Comparison of ENCODE assay signal across 25 mouse cellular contexts in genomic region chr11:93719141-93719540, GRCm38 (mm10).
"Had no signal": no experiment of that assay in that cellular context is flagged by ENCODE, and none has a peak within 500 bp of the region (broad histone marks: within the 10 kb centered on the region; RNA-seq: fewer than 3 reads in every experiment).

No protein-coding gene starts in this region.

- DNase-seq: gastrocnemius, postnatal 14 days; gastrocnemius, postnatal 36 days; heart, adult 18-20 months; heart, postnatal 14 days; heart, postnatal 36 days; kidney, adult 11 months; kidney, adult 2 months; kidney, adult 9 months; kidney, postnatal 14 days; kidney, postnatal 36 days; layer of hippocampus, adult 9-11 months; layer of hippocampus, postnatal 36 days; left cerebral cortex, postnatal 4 days had no signal

- H3K4me1 ChIP-seq: heart, embryonic 13.5 days; heart, embryonic 15.5 days; hindbrain, embryonic 13.5 days; hindbrain, embryonic 15.5 days; kidney, embryonic 15.5 days; limb, embryonic 13.5 days; limb, embryonic 15.5 days; liver, embryonic 12.5 days had no signal

- H3K4me3 ChIP-seq: heart, embryonic 13.5 days; heart, embryonic 15.5 days; hindbrain, embryonic 13.5 days; hindbrain, embryonic 15.5 days; kidney, embryonic 15.5 days; limb, embryonic 13.5 days; limb, embryonic 15.5 days; liver, embryonic 12.5 days had no signal

- H3K9ac ChIP-seq: heart, embryonic 13.5 days; heart, embryonic 15.5 days; hindbrain, embryonic 13.5 days; hindbrain, embryonic 15.5 days; kidney, embryonic 15.5 days; limb, embryonic 13.5 days; limb, embryonic 15.5 days; liver, embryonic 12.5 days; liver, embryonic 14.5 days had no signal

- ATAC-seq: hindbrain, postnatal 0 days; intestine, embryonic 16.5 days; liver, embryonic 12.5 days had no signal

- H3K36me3 ChIP-seq: heart, embryonic 13.5 days; heart, embryonic 15.5 days; hindbrain, embryonic 13.5 days; hindbrain, embryonic 15.5 days; kidney, embryonic 15.5 days; limb, embryonic 13.5 days; limb, embryonic 15.5 days; liver, embryonic 12.5 days had no signal

- H3K9me3 ChIP-seq: heart, embryonic 13.5 days; heart, embryonic 15.5 days; hindbrain, embryonic 13.5 days; hindbrain, embryonic 15.5 days; kidney, embryonic 15.5 days; limb, embryonic 13.5 days; limb, embryonic 15.5 days; liver, embryonic 12.5 days had no signal

- H3K27ac ChIP-seq: heart, embryonic 13.5 days; heart, embryonic 15.5 days; hindbrain, embryonic 13.5 days; hindbrain, embryonic 15.5 days; hindbrain, postnatal 0 days; kidney, embryonic 15.5 days; kidney, postnatal 0 days; limb, embryonic 13.5 days; limb, embryonic 15.5 days; liver, embryonic 12.5 days; liver, embryonic 14.5 days had no signal

- H3K27me3 ChIP-seq: heart, embryonic 13.5 days; heart, embryonic 15.5 days; hindbrain, embryonic 13.5 days; hindbrain, embryonic 15.5 days; kidney, embryonic 15.5 days; limb, embryonic 13.5 days; limb, embryonic 15.5 days; liver, embryonic 12.5 days had no signal

- H3K4me2 ChIP-seq: heart, embryonic 13.5 days; heart, embryonic 15.5 days; hindbrain, embryonic 13.5 days; hindbrain, embryonic 15.5 days; kidney, embryonic 15.5 days; limb, embryonic 13.5 days; limb, embryonic 15.5 days; liver, embryonic 12.5 days had no signal
